Mouse (Mus musculus) midbrain, embryonic 14.5 days (tissue): ENCODE data around the gene Trio. TPM values are rescaled to one million over a fixed set of nuclear protein-coding genes. Genes with fewer than 3 reads are reported as not detected.

Experiments
- ATAC-seq: fragments of 200-750 bp; cut with Nextera tagmentation; 2 replicates; pipeline ENCODE4 v1.8.0; 2017; ENCODE audit warnings: moderate number of reproducible peaks, moderate library complexity; ENCODE audit not compliant: low FRiP score, low TSS enrichment
- DNase-seq: peaks from one replicate; pipeline ENCODE4 v3.0.0-alpha.2; 2015
- H3K27ac ChIP-seq: fragments of 300-500 bp; sonication (generic); replicated peaks from 2 replicates; pipeline ENCODE4 v1.5.1; 2014; ENCODE audit warnings: mild to moderate bottlenecking, low read depth, low read length, moderate library complexity
- H3K27me3 ChIP-seq: fragments of 300-500 bp; sonication (generic); 2 replicates; pipeline ENCODE4 v1.6.1; 2014; ENCODE audit warnings: low read length, control low read depth, mixed read lengths; ENCODE audit not compliant: control insufficient read depth, insufficient read depth
- H3K36me3 ChIP-seq: fragments of 300-500 bp; sonication (generic); 2 replicates; pipeline ENCODE4 v1.6.1; 2014; ENCODE audit warnings: low read length, control low read depth; ENCODE audit not compliant: control insufficient read depth, insufficient read depth
- H3K4me1 ChIP-seq: fragments of 300-500 bp; sonication (generic); 2 replicates; pipeline ENCODE4 v1.6.1; 2014; ENCODE audit warnings: mild to moderate bottlenecking, antibody characterized with exemption, low read length, control low read depth; ENCODE audit not compliant: control insufficient read depth, insufficient read depth
- H3K4me2 ChIP-seq: fragments of 300-500 bp; sonication (generic); 2 replicates; pipeline ENCODE4 v1.6.1; 2014; ENCODE audit warnings: mild to moderate bottlenecking, low read length, moderate library complexity
- H3K4me3 ChIP-seq: fragments of 300-500 bp; sonication (generic); replicated peaks from 2 replicates; pipeline ENCODE4 v1.5.1; 2014; ENCODE audit warnings: low read depth, low read length
- H3K9ac ChIP-seq: fragments of 300-500 bp; sonication (generic); replicated peaks from 2 replicates; pipeline ENCODE4 v1.6.1; 2014; ENCODE audit warnings: mild to moderate bottlenecking, low read length, moderate library complexity
- H3K9me3 ChIP-seq: fragments of 300-500 bp; sonication (generic); 2 replicates; pipeline ENCODE4 v1.6.1; 2016; ENCODE audit warnings: low read length, control low read depth, mixed read lengths; ENCODE audit not compliant: control insufficient read depth
- WGBS: fragments of 180-500 bp; shearing (Covaris S2); extraction: QIAGEN DNeasy Blood & Tissue Kit; methylation state at CpG from one replicate; pipeline ENCODE4 v1.1.7; 2014; 5-methylcytosine and 5-hydroxymethylcytosine counted together
- polyA plus RNA-seq: library from polyadenylated mRNA; unstranded; fragments of >200 nt; fragmentation: Nextera tagmentation; extraction: Ambion mirVana; gene quantifications from 2 replicates; pipeline ENCODE4 v1.2.1, GENCODE M21; 2014

Gene Trio
- polyA plus RNA-seq, 1 experiment from 2014 or later = 56.5 TPM

DNA sequence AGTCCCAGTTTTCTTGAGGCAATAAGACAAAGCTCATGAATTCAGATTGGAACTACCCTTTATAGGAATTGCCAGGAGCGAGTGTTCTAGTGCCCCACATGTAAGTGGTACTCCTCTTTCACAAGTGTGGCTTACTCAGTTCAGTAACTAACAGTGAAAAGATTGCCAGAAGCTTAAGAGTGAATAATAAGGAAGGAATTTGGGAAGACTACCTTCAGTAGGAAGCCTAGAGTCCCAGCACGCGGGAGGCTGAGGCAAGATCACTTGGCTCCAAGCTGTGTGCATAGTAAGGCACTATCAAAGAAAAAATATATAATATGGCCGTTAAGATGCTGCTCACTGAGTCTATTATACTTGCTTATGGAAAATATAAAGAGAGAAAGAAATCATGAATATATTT, 26.2 kb upstream of the Trio start:
- H3K4me3 ChIP-seq = no peak overlapping the region
- 49% methylated on average over 4 of the region's 4 CpGs for WGBS
- no peak for ATAC-seq

DNA sequence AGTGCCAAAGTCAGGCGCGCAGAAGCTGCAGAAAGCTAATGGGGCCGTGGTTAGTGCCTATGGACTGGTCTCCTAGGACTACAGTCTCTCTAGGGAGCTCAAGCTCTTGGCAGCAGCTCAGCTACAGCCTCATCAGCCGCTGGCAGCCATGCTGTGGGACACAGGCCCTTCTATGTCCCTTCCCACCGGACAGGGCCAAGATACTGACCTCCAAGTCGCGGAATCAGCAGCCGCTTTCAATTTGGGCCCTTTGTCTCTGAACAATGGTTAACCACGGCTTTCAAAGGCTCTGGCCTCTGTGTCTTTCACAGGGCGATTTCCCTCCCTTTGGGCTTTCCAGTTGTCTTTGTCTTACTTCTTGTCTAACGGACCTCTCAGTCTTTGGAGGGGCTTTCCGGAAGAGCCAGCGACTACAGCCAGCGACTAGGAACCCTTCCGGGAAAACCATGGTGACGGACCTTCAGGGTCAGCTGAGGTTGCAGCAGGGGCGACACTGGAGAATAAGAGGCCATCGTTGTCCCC, 25.5 kb upstream of the Trio start:
- ATAC-seq = peak; percentile 53
- Histone ChIP-seq H3K27me3 (no peaks in the 10 kb centered on the region), H3K4me3 (no peak overlapping the region), H3K4me2 (peak overlapping the region; percentile 44), H3K9me3 (no peaks in the 10 kb centered on the region), H3K4me1 (peaks cover 8% of the 10 kb centered on the region), H3K9ac (no peak overlapping the region), H3K27ac (no peak overlapping the region), H3K36me3 (no peaks in the 10 kb centered on the region)
- DNase-seq = peak; percentile 74
- 3% methylated on average over 18 of the region's 18 CpGs for WGBS

More for the DNA sequence above, 26.2 kb upstream of the Trio start:
- Histone ChIP-seq H3K4me1 (peaks cover 8% of the 10 kb centered on the region), H3K9me3 (no peaks in the 10 kb centered on the region), H3K27ac (no peak overlapping the region), H3K36me3 (no peaks in the 10 kb centered on the region), H3K4me2 (no peak overlapping the region; the same call in 1 of the 2 replicates), H3K27me3 (no peaks in the 10 kb centered on the region), H3K9ac (no peak overlapping the region)
- DNase-seq = peak; percentile 29

DNA sequence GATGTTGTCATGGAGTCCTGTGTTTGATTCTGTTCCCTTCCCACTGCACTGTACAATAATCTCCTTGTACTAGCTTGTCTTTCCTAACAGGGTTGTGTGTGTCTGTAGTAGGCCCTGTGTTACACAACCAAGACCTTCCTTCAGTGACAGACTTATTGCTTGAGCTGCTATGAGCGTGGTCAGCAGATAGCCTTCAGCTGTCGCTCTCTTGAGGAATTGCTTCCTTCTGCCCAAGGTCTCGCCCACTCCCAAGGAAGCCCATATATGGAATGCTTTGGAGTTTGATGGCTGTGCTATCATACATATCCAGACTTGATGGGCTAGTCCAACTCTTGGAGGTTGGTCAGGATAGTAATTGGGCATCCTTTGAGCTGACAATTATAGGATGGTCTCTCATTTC, 22.1 kb upstream of the Trio start:
- Histone ChIP-seq H3K36me3 (no peaks in the 10 kb centered on the region), H3K4me3 (no peak overlapping the region), H3K4me2 (no peak overlapping the region), H3K27ac (no peak overlapping the region), H3K27me3 (no peaks in the 10 kb centered on the region), H3K9me3 (no peaks in the 10 kb centered on the region), H3K9ac (no peak overlapping the region), H3K4me1 (peaks cover 8% of the 10 kb centered on the region)
- WGBS = 96% methylated on average over 3 of the region's 3 CpGs
- ATAC-seq (no peak), DNase-seq (no peak)

DNA sequence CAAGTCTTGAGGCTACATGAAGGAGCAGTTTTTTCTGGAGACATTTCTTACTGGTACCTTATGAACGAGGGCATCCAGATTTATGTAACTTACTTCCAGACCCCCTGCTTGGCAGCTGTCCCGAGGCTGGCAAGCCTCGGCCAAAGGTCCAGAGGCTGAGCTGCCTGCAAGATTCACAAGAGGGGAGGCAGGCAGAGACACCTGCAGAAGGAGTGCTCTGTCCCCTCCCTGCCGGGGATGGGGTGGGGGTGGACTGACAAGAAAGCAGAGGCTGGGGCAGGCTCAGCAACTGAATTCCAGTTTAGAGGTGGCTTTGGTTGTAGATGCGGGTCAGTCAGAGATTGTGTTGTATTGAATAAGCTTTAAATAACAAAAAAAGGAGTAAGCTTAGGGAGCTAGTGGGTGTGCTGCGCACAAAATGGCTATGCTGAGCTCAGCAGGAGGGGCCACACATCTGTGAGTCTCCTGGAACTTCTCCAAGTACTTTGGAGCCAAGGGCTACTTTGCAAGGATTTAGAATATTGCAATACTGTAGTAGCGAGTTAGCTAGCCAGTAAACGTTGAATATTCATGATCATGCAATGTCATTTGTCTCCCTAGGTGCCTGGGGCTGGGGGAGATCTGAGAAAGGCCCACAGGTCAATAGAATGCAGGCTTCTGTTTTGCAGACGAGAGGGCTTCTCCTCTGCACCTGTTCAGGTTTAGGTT, 15.7 kb upstream of the Trio start:
- Histone ChIP-seq H3K4me3 (no peak overlapping the region), H3K4me2 (no peak overlapping the region), H3K27ac (0 out of 2 replicates have a peak overlapping the region, but pooled peaks have one; percentile 8), H3K9me3 (no peaks in the 10 kb centered on the region), H3K36me3 (no peaks in the 10 kb centered on the region), H3K27me3 (no peaks in the 10 kb centered on the region), H3K9ac (no peak overlapping the region), H3K4me1 (no peaks in the 10 kb centered on the region; the same call in 1 of the 2 replicates)
- DNase-seq = peak; percentile 69
- ATAC-seq = no peak
- WGBS = 8% methylated on average over 9 of the region's 9 CpGs

DNA sequence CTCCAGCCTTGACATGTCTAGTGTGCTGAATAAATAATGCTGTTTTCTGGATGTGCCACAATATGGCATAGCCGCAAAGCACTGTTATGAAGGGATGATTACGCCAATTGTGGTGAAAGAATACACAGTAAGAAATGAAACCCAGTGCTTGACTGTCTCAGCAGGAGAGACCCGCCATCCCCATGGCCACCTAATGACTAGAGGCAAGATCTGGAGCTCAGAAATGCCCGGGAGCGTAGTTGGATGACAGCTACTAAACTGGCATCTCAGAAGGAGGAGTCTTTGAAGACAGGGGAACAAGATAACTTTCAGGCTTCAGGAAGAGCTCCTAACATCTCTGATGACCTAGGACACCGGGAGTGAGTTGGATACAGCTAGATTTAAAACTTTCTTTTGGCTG, 12.0 kb upstream of the Trio start:
- Histone ChIP-seq H3K9me3 (no peaks in the 10 kb centered on the region), H3K27me3 (no peaks in the 10 kb centered on the region), H3K4me3 (no peak overlapping the region), H3K4me2 (no peak overlapping the region), H3K27ac (no peak overlapping the region), H3K4me1 (no peaks in the 10 kb centered on the region; the same call in 1 of the 2 replicates), H3K36me3 (no peaks in the 10 kb centered on the region), H3K9ac (no peak overlapping the region)
- WGBS = 91% methylated on average over 6 of the region's 6 CpGs
- no peak for ATAC-seq
- DNase-seq = no peak

DNA sequence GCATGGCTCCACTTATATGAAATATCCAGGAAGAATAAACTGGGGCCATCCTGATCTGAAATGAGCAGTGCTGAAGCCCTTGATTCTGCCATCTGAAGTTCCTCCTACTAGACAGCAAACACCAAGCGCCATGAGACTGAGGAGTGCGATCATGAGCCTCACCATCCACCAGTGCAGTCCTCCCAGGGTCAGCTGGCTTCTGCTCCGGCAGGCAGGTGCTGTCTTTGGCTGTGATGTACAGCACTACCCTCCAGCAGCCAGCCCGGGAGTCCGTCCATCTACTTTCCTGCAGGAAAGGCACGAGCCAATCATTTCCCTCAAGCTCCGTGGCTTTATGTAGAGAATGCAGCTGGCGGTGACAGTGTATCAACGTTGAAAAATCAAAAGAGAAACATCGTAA, 10.0 kb upstream of the Trio start:
- no peak for ATAC-seq

DNA sequence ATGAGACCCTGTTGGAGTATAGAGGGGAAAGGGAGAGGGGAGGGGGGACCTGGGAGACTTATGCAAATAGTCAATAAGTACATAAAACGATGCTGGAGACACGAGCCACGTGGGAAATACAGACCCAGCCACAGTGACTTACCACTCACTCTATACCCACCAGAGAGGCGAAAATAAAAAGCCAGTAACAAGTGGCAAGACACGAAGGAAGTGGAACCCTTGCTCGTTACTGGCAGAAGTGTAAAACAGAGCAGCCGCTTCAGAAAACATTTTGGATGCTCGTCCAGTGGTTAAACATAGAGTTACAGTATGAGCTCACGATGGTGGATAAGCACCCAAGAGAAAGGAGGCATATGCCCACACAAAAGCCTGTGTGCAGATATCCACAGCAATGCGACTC, 9.0 kb upstream of the Trio start:
- ATAC-seq (no peak), DNase-seq (no peak)
- no peak overlapping the region for H3K27ac ChIP-seq
- H3K9ac ChIP-seq = no peak overlapping the region
- H3K4me2 ChIP-seq = no peak overlapping the region
- H3K4me1 ChIP-seq = no peaks in the 10 kb centered on the region
- H3K9me3 ChIP-seq = no peaks in the 10 kb centered on the region
- H3K36me3 ChIP-seq = no peaks in the 10 kb centered on the region
- 75% methylated on average over 10 of the region's 10 CpGs for WGBS
- H3K27me3 ChIP-seq = no peaks in the 10 kb centered on the region
- no peak overlapping the region for H3K4me3 ChIP-seq

More for the DNA sequence above, 10.0 kb upstream of the Trio start:
- DNase-seq = no peak
- H3K4me1 ChIP-seq = no peaks in the 10 kb centered on the region
- no peak overlapping the region for H3K4me2 ChIP-seq
- H3K36me3 ChIP-seq = no peaks in the 10 kb centered on the region
- H3K27ac ChIP-seq = no peak overlapping the region
- 92% methylated on average over 10 of the region's 10 CpGs for WGBS
- no peaks in the 10 kb centered on the region for H3K9me3 ChIP-seq
- H3K4me3 ChIP-seq = no peak overlapping the region
- H3K27me3 ChIP-seq = no peaks in the 10 kb centered on the region
- no peak overlapping the region for H3K9ac ChIP-seq

DNA sequence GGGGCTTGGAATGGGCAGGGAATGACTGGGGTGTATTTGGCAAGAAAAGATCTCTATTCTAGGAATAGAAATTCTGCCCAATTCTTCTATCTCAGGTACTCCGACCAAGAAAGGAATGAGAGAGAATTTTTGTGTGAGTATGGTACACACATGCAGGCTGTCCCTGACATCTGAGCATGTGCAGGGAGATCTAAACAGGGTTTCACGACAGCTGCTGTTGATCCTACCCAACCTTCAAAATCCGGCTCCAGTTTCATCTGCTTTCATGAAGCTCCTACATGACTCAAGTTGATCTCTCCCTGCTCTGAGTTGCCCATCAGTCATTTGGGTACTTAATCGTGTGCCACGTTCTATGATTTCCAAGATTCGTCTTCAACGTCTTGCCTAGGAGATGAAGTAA, 3.7 kb upstream of the Trio start:
- no peak for DNase-seq
- WGBS = 94% methylated on average over 7 of the region's 7 CpGs
- 0 out of 2 replicates have a peak, but pooled peaks cover 2% of the 10 kb centered on the region for H3K4me1 ChIP-seq
- H3K27me3 ChIP-seq = no peaks in the 10 kb centered on the region
- no peak overlapping the region for H3K27ac ChIP-seq
- H3K4me2 ChIP-seq = no peak overlapping the region
- ATAC-seq = no peak
- no peaks in the 10 kb centered on the region for H3K9me3 ChIP-seq
- H3K9ac ChIP-seq = no peak overlapping the region
- H3K36me3 ChIP-seq = no peaks in the 10 kb centered on the region
- H3K4me3 ChIP-seq = no peak overlapping the region

DNA sequence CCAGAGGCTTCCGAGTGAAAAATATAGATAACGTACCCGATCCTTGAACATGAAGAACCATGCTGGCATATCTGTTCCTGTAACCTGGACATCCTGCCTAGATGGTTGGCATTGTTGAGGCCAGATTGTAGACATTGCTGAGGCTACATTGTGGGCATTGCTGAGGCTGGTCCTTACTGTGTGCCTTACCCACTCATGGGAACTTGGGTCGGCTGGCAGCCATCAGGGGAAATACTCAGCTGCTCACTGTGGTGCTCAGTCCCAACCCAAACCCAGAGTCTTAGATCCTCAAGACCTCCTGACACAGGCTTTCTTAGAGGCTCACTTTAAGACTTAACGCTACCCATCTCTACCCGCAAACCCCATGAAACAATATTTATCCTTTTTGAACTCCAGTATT, 2.9 kb upstream of the Trio start:
- Histone ChIP-seq H3K4me1 (peaks cover 5% of the 10 kb centered on the region; the same call in 1 of the 2 replicates), H3K27ac (no peak overlapping the region), H3K9me3 (no peaks in the 10 kb centered on the region), H3K4me3 (no peak overlapping the region), H3K27me3 (no peaks in the 10 kb centered on the region), H3K36me3 (no peaks in the 10 kb centered on the region), H3K4me2 (no peak overlapping the region), H3K9ac (no peak overlapping the region)
- DNase-seq (no peak), ATAC-seq (no peak)
- 93% methylated on average over 6 of the region's 6 CpGs for WGBS
